Mouse (Mus musculus): ENCODE results near the gene Htr7. TPM values are rescaled to one million over a fixed set of nuclear protein-coding genes. Genes with fewer than 3 reads are reported as not detected.

The Htr7 gene
- total RNA-seq, 1 experiment: 0.09 TPM

- Histone ChIP-seq H3K4me1 (ENCODE audit: control insufficient read depth in 2 of 2, insufficient read depth in 2 of 2, low read length in 2 of 2, poor library complexity in 1 of 2) (no peaks in the 10 kb centered on the region), H3K9ac (ENCODE audit: insufficient read depth, low read depth, low read length, poor library complexity, severe bottlenecking) (no peak overlapping the region), H3K4me3 (ENCODE audit: insufficient read depth in 1 of 2, low read depth in 1 of 2, low read length in 2 of 2, poor library complexity in 1 of 2, severe bottlenecking in 1 of 2) (no peak overlapping the region), H3K9me3 (ENCODE audit: control insufficient read depth, insufficient read depth, low read depth, low read length) (no peaks in the 10 kb centered on the region), H3K36me3 (ENCODE audit: control insufficient read depth, insufficient read depth, low read length, poor library complexity, severe bottlenecking) (no peaks in the 10 kb centered on the region), H3K27ac (ENCODE audit: insufficient read depth, low read depth, low read length, poor library complexity, severe bottlenecking) (no peak overlapping the region)
- in situ Hi-C loops (cut with MboI; ENCODE audit: low sequenced_read_pairs in 2 of 2, unreplicated experiment in 2 of 2): no loop called here
- no peak for DNase-seq (ENCODE audit: low read depth, low spot score)
- TF ChIP-seq HCFC1 (IDR thresholded peaks at IDR 0.05; ENCODE audit: borderline replicate concordance, insufficient read depth, low read length): no peak
These were observed 5.7 kb upstream of the Htr7 start for GRCm38 (mm10) chr19:36062801-36063529.

- Histone ChIP-seq H3K27ac (ENCODE audit: insufficient read depth, low read depth, low read length, poor library complexity, severe bottlenecking) (no peak overlapping the region), H3K9me3 (ENCODE audit: control insufficient read depth, insufficient read depth, low read depth, low read length) (no peaks in the 10 kb centered on the region), H3K9ac (ENCODE audit: insufficient read depth, low read depth, low read length, poor library complexity, severe bottlenecking) (peak overlapping the region; percentile 67), H3K4me1 (ENCODE audit: control insufficient read depth in 2 of 2, insufficient read depth in 2 of 2, low read length in 2 of 2, poor library complexity in 1 of 2) (no peaks in the 10 kb centered on the region), H3K36me3 (ENCODE audit: control insufficient read depth, insufficient read depth, low read length, poor library complexity, severe bottlenecking) (no peaks in the 10 kb centered on the region), H3K4me3 (ENCODE audit: insufficient read depth in 1 of 2, low read depth in 1 of 2, low read length in 2 of 2, poor library complexity in 1 of 2, severe bottlenecking in 1 of 2) (peak overlapping the region; percentile 75 to 82)
- DNase-seq (ENCODE audit: low read depth, low spot score): peak; percentile 12
- in situ Hi-C loops (cut with MboI; ENCODE audit: low sequenced_read_pairs in 2 of 2, unreplicated experiment in 2 of 2): no loop called here
- TF ChIP-seq CHD2 (IDR thresholded peaks at IDR 0.05; ENCODE audit: low read depth, low read length) (no peak), ZC3H11A (IDR thresholded peaks at IDR 0.05; ENCODE audit: borderline replicate concordance, low read depth, low read length) (no peak), HCFC1 (IDR thresholded peaks at IDR 0.05; ENCODE audit: borderline replicate concordance, insufficient read depth, low read length) (no peak), ZNF384 (IDR thresholded peaks at IDR 0.05; ENCODE audit: low read depth, low read length) (no peak), MAFK (IDR thresholded peaks at IDR 0.05; ENCODE audit: insufficient read depth, low read depth, low read length) (no peak)
These were observed 645 bp downstream of the Htr7 start for GRCm38 (mm10) chr19:36056502-36057221.

- Histone ChIP-seq H3K4me3 (ENCODE audit: insufficient read depth in 1 of 2, low read depth in 1 of 2, low read length in 2 of 2, poor library complexity in 1 of 2, severe bottlenecking in 1 of 2) (no peak overlapping the region), H3K36me3 (ENCODE audit: control insufficient read depth, insufficient read depth, low read length, poor library complexity, severe bottlenecking) (no peaks in the 10 kb centered on the region), H3K9me3 (ENCODE audit: control insufficient read depth, insufficient read depth, low read depth, low read length) (no peaks in the 10 kb centered on the region), H3K9ac (ENCODE audit: insufficient read depth, low read depth, low read length, poor library complexity, severe bottlenecking) (no peak overlapping the region), H3K27ac (ENCODE audit: insufficient read depth, low read depth, low read length, poor library complexity, severe bottlenecking) (no peak overlapping the region), H3K4me1 (ENCODE audit: control insufficient read depth in 2 of 2, insufficient read depth in 2 of 2, low read length in 2 of 2, poor library complexity in 1 of 2) (no peaks in the 10 kb centered on the region)
- no peak for TF ChIP-seq ZC3H11A (IDR thresholded peaks at IDR 0.05; ENCODE audit: borderline replicate concordance, low read depth, low read length)
- TF ChIP-seq ZNF384 (IDR thresholded peaks at IDR 0.05; ENCODE audit: low read depth, low read length): no peak
- TF ChIP-seq HCFC1 (IDR thresholded peaks at IDR 0.05; ENCODE audit: borderline replicate concordance, insufficient read depth, low read length): no peak
- no peak for TF ChIP-seq CHD2 (IDR thresholded peaks at IDR 0.05; ENCODE audit: low read depth, low read length)
- TF ChIP-seq MAFK (IDR thresholded peaks at IDR 0.05; ENCODE audit: insufficient read depth, low read depth, low read length): no peak
- in situ Hi-C loops (cut with MboI; ENCODE audit: low sequenced_read_pairs in 2 of 2, unreplicated experiment in 2 of 2): no loop called here
- no peak for DNase-seq (ENCODE audit: low read depth, low spot score)
These were observed 11.3 kb downstream of the Htr7 start for GRCm38 (mm10) chr19:36046046-36046445.

GRCm38 (mm10) chr19:36014836-36015235 lies 42.5 kb downstream of the Htr7 start:
- no peaks in the 10 kb centered on the region for H3K9me3 ChIP-seq (ENCODE audit: control insufficient read depth, insufficient read depth, low read depth, low read length)
- no peak overlapping the region for H3K4me3 ChIP-seq (ENCODE audit: insufficient read depth in 1 of 2, low read depth in 1 of 2, low read length in 2 of 2, poor library complexity in 1 of 2, severe bottlenecking in 1 of 2)
- H3K9ac ChIP-seq (ENCODE audit: insufficient read depth, low read depth, low read length, poor library complexity, severe bottlenecking): no peak overlapping the region
- peak; percentile 54 for DNase-seq (ENCODE audit: low read depth, low spot score)
- peaks cover 0 to 3% of the 10 kb centered on the region in 2 experiments; a peak in 2 of 4 replicates for H3K4me1 ChIP-seq (ENCODE audit: control insufficient read depth in 2 of 2, insufficient read depth in 2 of 2, low read length in 2 of 2, poor library complexity in 1 of 2)
- no peaks in the 10 kb centered on the region for H3K36me3 ChIP-seq (ENCODE audit: control insufficient read depth, insufficient read depth, low read length, poor library complexity, severe bottlenecking)
- in situ Hi-C loops (cut with MboI; ENCODE audit: low sequenced_read_pairs in 2 of 2, unreplicated experiment in 2 of 2): no loop called here
- H3K27ac ChIP-seq (ENCODE audit: insufficient read depth, low read depth, low read length, poor library complexity, severe bottlenecking): no peak overlapping the region
- no peak for TF ChIP-seq MAFK (IDR thresholded peaks at IDR 0.05; ENCODE audit: insufficient read depth, low read depth, low read length)
- no peak for TF ChIP-seq CHD2 (IDR thresholded peaks at IDR 0.05; ENCODE audit: low read depth, low read length)
- TF ChIP-seq ZNF384 (IDR thresholded peaks at IDR 0.05; ENCODE audit: low read depth, low read length): no peak
- TF ChIP-seq ZC3H11A (IDR thresholded peaks at IDR 0.05; ENCODE audit: borderline replicate concordance, low read depth, low read length): no peak
- TF ChIP-seq HCFC1 (IDR thresholded peaks at IDR 0.05; ENCODE audit: borderline replicate concordance, insufficient read depth, low read length): no peak

All from ES-E14 (cell line).